Mouse (Mus musculus) liver, embryonic 15.5 days (tissue): ENCODE measurements around the gene Card6. TPM values are rescaled to one million over a fixed set of nuclear protein-coding genes. Genes with fewer than 3 reads are reported as not detected.

Source experiments
- ATAC-seq: fragments of 200-750 bp; cut with Nextera tagmentation; 2 replicates; pipeline ENCODE4 v1.8.0; 2017; ENCODE audit warnings: moderate number of reproducible peaks, mild to moderate bottlenecking, moderate library complexity; ENCODE audit not compliant: insufficient read depth
- H3K27ac ChIP-seq: fragments of 300-500 bp; sonication (generic); replicated peaks from 2 replicates; pipeline ENCODE4 v1.5.1; 2015; ENCODE audit warnings: mild to moderate bottlenecking, inconsistent platforms
- H3K27me3 ChIP-seq: fragments of 300-500 bp; sonication (generic); 2 replicates; pipeline ENCODE4 v1.6.1; 2015; ENCODE audit warnings: mild to moderate bottlenecking, inconsistent platforms
- H3K36me3 ChIP-seq: fragments of 300-500 bp; sonication (generic); replicated peaks from 2 replicates; pipeline ENCODE4 v1.6.1; 2015; ENCODE audit warnings: moderate library complexity, mild to moderate bottlenecking, inconsistent platforms
- H3K4me1 ChIP-seq: fragments of 300-500 bp; sonication (generic); replicated peaks from 2 replicates; pipeline ENCODE4 v1.6.1; 2015; ENCODE audit warnings: inconsistent platforms
- H3K4me2 ChIP-seq: fragments of 300-500 bp; sonication (generic); 2 replicates; pipeline ENCODE4 v1.6.1; 2015; ENCODE audit warnings: moderate library complexity, mild to moderate bottlenecking, inconsistent platforms
- H3K4me3 ChIP-seq: fragments of 300-500 bp; sonication (generic); replicated peaks from 2 replicates; pipeline ENCODE4 v1.5.1; 2015; ENCODE audit warnings: mild to moderate bottlenecking, inconsistent platforms
- H3K9ac ChIP-seq: fragments of 300-500 bp; sonication (generic); 2 replicates; pipeline ENCODE4 v1.6.1; 2015; ENCODE audit warnings: moderate library complexity, mild to moderate bottlenecking, inconsistent platforms
- H3K9me3 ChIP-seq: fragments of 300-500 bp; sonication (generic); replicated peaks from 2 replicates; pipeline ENCODE4 v1.6.1; 2016; ENCODE audit warnings: inconsistent platforms
- WGBS: fragments of 180-500 bp; shearing (Covaris S2); methylation state at CpG from one replicate; pipeline ENCODE4 v1.1.7; 2015; ENCODE audit warnings: mixed read lengths; ENCODE audit not compliant: insufficient replicate concordance; 5-methylcytosine and 5-hydroxymethylcytosine counted together
- polyA plus RNA-seq: library from polyadenylated mRNA; unstranded; fragments of >200 nt; fragmentation: Nextera tagmentation; extraction: Ambion mirVana; gene quantifications from 2 replicates; pipeline ENCODE4 v1.2.1, GENCODE M21; 2015

The Card6 gene
- 1.2 and 1.6 TPM in 2 replicates for polyA plus RNA-seq

GRCm38 (mm10) chr15:5107686-5108654, at the start of gene Card6:
Gene Card6 (minus strand): TSS chr15:5108539.
- peak within 1 kb of the TSS; percentile 34 for H3K9ac ChIP-seq
- no peaks in the 10 kb centered on the region for H3K9me3 ChIP-seq
- no peaks in the 10 kb centered on the region for H3K36me3 ChIP-seq
- WGBS = 6% methylated on average over 21 of the region's 21 CpGs
- ATAC-seq = no peak
- H3K4me3 ChIP-seq = peak within 1 kb of the TSS; percentile 48
- H3K27me3 ChIP-seq = peaks cover 18% of the 10 kb centered on the region
- peak within 1 kb of the TSS; percentile 57 for H3K4me2 ChIP-seq
- H3K4me1 ChIP-seq = peaks cover 22% of the 10 kb centered on the region
- 0 out of 2 replicates have a peak within 1 kb of the TSS, but pooled peaks have one; percentile 33 for H3K27ac ChIP-seq

GRCm38 (mm10) chr15:5157386-5157785, 49.0 kb upstream of the Card6 start:
- H3K4me3 ChIP-seq = no peak overlapping the region
- no peaks in the 10 kb centered on the region for H3K9me3 ChIP-seq
- WGBS = 83% methylated on average over 1 of the region's 1 CpGs
- no peak overlapping the region for H3K4me2 ChIP-seq
- no peaks in the 10 kb centered on the region for H3K27me3 ChIP-seq
- peaks cover 23% of the 10 kb centered on the region for H3K36me3 ChIP-seq
- ATAC-seq = no peak
- H3K4me1 ChIP-seq = peaks cover 51% of the 10 kb centered on the region
- H3K9ac ChIP-seq = no peak overlapping the region
- H3K27ac ChIP-seq = no peak overlapping the region

GRCm38 (mm10) chr15:5156355-5156754, 48.0 kb upstream of the Card6 start:
- peak; percentile 9; the same call in 1 of the 2 replicates for ATAC-seq
- Histone ChIP-seq H3K4me3 (no peak overlapping the region), H3K9ac (no peak overlapping the region), H3K4me2 (no peak overlapping the region), H3K36me3 (peaks cover 17% of the 10 kb centered on the region), H3K9me3 (no peaks in the 10 kb centered on the region), H3K27ac (0 out of 2 replicates have a peak overlapping the region, but pooled peaks have one; percentile 41), H3K4me1 (peaks cover 51% of the 10 kb centered on the region), H3K27me3 (no peaks in the 10 kb centered on the region)
- 44% methylated on average over 4 of the region's 4 CpGs for WGBS

- H3K27ac ChIP-seq = peak overlapping the region; percentile 60; the same call in 1 of the 2 replicates
- H3K4me2 ChIP-seq = peak overlapping the region; percentile 19
- H3K9ac ChIP-seq = no peak overlapping the region
- H3K27me3 ChIP-seq = no peaks in the 10 kb centered on the region
- peaks cover 9% of the 10 kb centered on the region for H3K36me3 ChIP-seq
- H3K9me3 ChIP-seq = no peaks in the 10 kb centered on the region
- ATAC-seq = no peak
- 65% methylated on average over 5 of the region's 5 CpGs for WGBS
- H3K4me3 ChIP-seq = no peak overlapping the region
- H3K4me1 ChIP-seq = peaks cover 57% of the 10 kb centered on the region
Measured at GRCm38 (mm10) chr15:5155093-5155492, 46.8 kb upstream of the Card6 start.

- peak overlapping the region; percentile 19 for H3K4me2 ChIP-seq
- H3K36me3 ChIP-seq = peaks cover 9% of the 10 kb centered on the region
- peak; percentile 26; the same call in 1 of the 2 replicates for ATAC-seq
- no peak overlapping the region for H3K9ac ChIP-seq
- no peaks in the 10 kb centered on the region for H3K27me3 ChIP-seq
- H3K4me3 ChIP-seq = no peak overlapping the region
- H3K27ac ChIP-seq = peak overlapping the region; percentile 60; the same call in 1 of the 2 replicates
- WGBS = 68% methylated on average over 9 of the region's 9 CpGs
- no peaks in the 10 kb centered on the region for H3K9me3 ChIP-seq
- peaks cover 61% of the 10 kb centered on the region for H3K4me1 ChIP-seq
Measured at GRCm38 (mm10) chr15:5154621-5155020, 46.3 kb upstream of the Card6 start.

GRCm38 (mm10) chr15:5152171-5152570, 43.8 kb upstream of the Card6 start:
- WGBS = 83% methylated on average over 6 of the region's 6 CpGs
- Histone ChIP-seq H3K4me2 (no peak overlapping the region), H3K27me3 (no peaks in the 10 kb centered on the region), H3K36me3 (no peaks in the 10 kb centered on the region; the same call in 1 of the 2 replicates), H3K4me1 (peaks cover 64% of the 10 kb centered on the region), H3K9ac (no peak overlapping the region), H3K9me3 (no peaks in the 10 kb centered on the region), H3K27ac (no peak overlapping the region), H3K4me3 (no peak overlapping the region)
- no peak for ATAC-seq

DNA sequence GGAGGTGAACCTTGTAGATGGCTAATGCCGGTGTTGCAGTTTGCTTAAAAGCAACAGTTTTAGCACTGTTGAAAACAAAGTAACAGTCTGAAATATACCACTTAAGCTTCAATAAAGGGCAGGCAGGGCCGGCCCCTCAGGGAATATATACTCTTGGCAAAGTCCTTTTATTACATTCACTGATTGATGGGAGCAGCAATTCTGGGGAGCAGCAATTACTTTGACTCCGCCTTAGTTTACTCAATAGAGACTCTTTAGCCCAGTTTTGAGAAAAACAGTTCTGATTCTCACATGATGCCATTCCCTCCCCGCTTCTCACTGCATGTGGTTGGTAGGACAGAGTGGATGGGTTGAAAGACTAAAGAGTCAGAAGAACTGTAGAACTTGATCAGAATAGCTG, 40.8 kb upstream of the Card6 start:
- Histone ChIP-seq H3K4me2 (no peak overlapping the region), H3K4me3 (no peak overlapping the region), H3K4me1 (peaks cover 59% of the 10 kb centered on the region), H3K36me3 (peaks cover 6% of the 10 kb centered on the region; the same call in 1 of the 2 replicates), H3K27me3 (no peaks in the 10 kb centered on the region), H3K27ac (no peak overlapping the region), H3K9ac (no peak overlapping the region), H3K9me3 (no peaks in the 10 kb centered on the region)
- 71% methylated on average over 4 of the region's 4 CpGs for WGBS
- ATAC-seq = no peak

DNA sequence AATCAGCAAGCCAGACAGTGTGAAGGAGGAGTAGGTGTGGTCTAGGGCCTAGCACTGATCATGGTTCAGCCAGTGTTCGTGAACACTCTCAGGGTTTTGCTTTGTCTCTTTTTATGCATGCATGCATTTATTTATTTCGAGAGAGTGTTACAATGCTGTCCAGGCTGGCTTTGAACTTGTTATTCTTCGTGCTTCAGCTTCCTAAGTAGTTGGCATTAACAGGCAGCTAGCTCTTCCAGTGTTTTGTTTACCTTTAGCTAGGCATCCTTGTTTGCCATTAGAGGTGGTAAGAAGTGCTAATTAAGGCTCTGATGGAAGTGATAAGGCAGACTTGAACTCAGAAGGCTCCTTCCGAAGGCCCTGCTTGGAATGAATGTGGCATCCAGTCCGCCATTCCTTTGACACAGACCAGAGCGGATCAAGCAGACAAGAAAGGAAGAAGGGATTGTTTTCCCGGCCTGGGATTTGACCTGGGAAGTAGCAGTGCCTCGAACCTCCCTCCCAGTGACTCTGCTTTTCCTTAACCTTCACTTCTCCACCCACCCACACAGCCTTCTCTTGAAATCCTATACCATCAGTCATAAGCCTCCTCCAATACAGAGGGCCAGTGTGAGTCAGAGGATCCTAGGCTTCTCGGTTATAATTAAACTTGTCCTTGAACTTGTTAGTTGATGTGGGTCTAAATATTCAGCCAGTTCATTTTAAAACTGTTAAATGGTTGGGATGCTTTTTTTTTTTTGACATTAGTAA, 37.0 kb upstream of the Card6 start:
- Histone ChIP-seq H3K27ac (peak overlapping the region; percentile 94), H3K4me3 (peak overlapping the region; percentile 91), H3K27me3 (no peaks in the 10 kb centered on the region), H3K9me3 (no peaks in the 10 kb centered on the region), H3K36me3 (peaks cover 6% of the 10 kb centered on the region; the same call in 1 of the 2 replicates), H3K4me1 (peaks cover 75% of the 10 kb centered on the region), H3K9ac (peak overlapping the region; percentile 96), H3K4me2 (peak overlapping the region; percentile 87)
- ATAC-seq = no peak
- 53% methylated on average over 9 of the region's 9 CpGs for WGBS

GRCm38 (mm10) chr15:5144021-5144778, 35.9 kb upstream of the Card6 start:
- WGBS = under 1% methylated on average over 58 of the region's 61 CpGs
- Histone ChIP-seq H3K27me3 (no peaks in the 10 kb centered on the region), H3K9me3 (no peaks in the 10 kb centered on the region), H3K4me1 (peaks cover 76% of the 10 kb centered on the region), H3K4me2 (peak overlapping the region; percentile 87), H3K9ac (peak overlapping the region; percentile 96), H3K27ac (peak overlapping the region; percentile 94), H3K36me3 (peaks cover 6% of the 10 kb centered on the region; the same call in 1 of the 2 replicates), H3K4me3 (peak overlapping the region; percentile 91)
- ATAC-seq = peak; percentile 20

DNA sequence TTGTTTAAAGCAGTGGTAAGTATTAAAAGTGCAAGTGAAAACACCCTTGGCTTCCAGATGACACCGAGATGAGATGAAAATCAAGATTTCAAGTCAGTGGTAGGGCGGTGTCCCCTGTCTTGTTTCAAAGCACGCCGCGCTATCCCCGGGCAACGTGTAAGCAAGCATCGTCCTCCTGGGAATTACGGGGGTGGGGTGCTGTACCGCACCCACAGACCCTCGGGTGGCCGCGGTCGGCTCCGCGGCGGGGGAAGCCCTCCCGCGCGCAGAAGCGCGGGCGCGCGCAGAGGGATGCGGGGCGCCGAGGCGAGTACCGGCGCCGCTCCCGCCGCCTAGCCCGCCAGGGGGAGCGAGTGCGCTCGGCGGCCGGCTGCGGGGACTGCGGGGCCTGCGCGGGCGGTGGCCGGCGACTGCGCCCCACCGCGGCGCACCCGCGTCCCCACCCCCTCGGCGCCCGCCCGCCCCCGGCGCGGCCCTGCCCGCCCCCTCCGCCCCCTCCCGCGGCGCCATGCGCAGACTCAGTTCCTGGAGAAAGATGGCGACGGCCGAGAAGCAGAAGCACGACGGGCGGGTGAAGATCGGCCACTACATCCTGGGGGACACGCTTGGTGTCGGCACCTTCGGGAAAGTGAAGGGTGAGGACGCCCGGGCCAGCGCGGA, 35.2 kb upstream of the Card6 start, which contains the start of gene Prkaa1:
Gene Prkaa1 (plus strand): TSS at position 501 of the 660 bp plus-strand sequence.
- Histone ChIP-seq H3K27ac (peak within 1 kb of the TSS; percentile 94), H3K4me1 (peaks cover 75% of the 10 kb centered on the region), H3K27me3 (no peaks in the 10 kb centered on the region), H3K4me3 (peak within 1 kb of the TSS; percentile 91), H3K9me3 (no peaks in the 10 kb centered on the region), H3K36me3 (peaks cover 6% of the 10 kb centered on the region; the same call in 1 of the 2 replicates), H3K4me2 (peak within 1 kb of the TSS; percentile 87), H3K9ac (peak within 1 kb of the TSS; percentile 96)
- under 1% methylated on average over 79 of the region's 80 CpGs for WGBS
- peak; percentile 80 for ATAC-seq
